Mouse (Mus musculus): ENCODE data around the gene Actrt2.

Gene Actrt2

GRCm38 (mm10) chr4:154667767-154668166 lies at the start of gene Actrt2:
Gene Actrt2 (minus strand): TSS chr4:154667867.
- DNase-seq = no peak

- DNase-seq = no peak
Measured at GRCm38 (mm10) chr4:154709391-154710107, 41.9 kb upstream of the Actrt2 start.

GRCm38 (mm10) chr4:154708811-154709210 lies 41.1 kb upstream of the Actrt2 start:
- DNase-seq = no peak

GRCm38 (mm10) chr4:154708223-154708622 lies 40.6 kb upstream of the Actrt2 start:
- no peak for DNase-seq

- no peak for DNase-seq
Measured at GRCm38 (mm10) chr4:154707521-154707920, 39.9 kb upstream of the Actrt2 start.

GRCm38 (mm10) chr4:154706442-154706841 lies 38.8 kb upstream of the Actrt2 start:
- DNase-seq = no peak

GRCm38 (mm10) chr4:154705681-154706080 lies 38.0 kb upstream of the Actrt2 start:
- DNase-seq = no peak

- no peak for DNase-seq
Measured at GRCm38 (mm10) chr4:154705056-154705455, 37.4 kb upstream of the Actrt2 start.

GRCm38 (mm10) chr4:154704591-154704990 lies 36.9 kb upstream of the Actrt2 start:
- no peak for DNase-seq

GRCm38 (mm10) chr4:154703426-154704070 lies 35.9 kb upstream of the Actrt2 start:
- no peak for DNase-seq

GRCm38 (mm10) chr4:154702931-154703330 lies 35.3 kb upstream of the Actrt2 start:
- no peak for DNase-seq

- DNase-seq = no peak
Measured at GRCm38 (mm10) chr4:154702186-154702585, 34.5 kb upstream of the Actrt2 start.

- no peak for DNase-seq
Measured at GRCm38 (mm10) chr4:154700921-154701412, 33.3 kb upstream of the Actrt2 start.

- no peak for DNase-seq
Measured at GRCm38 (mm10) chr4:154700436-154700835, 32.8 kb upstream of the Actrt2 start.

- DNase-seq = no peak
Measured at GRCm38 (mm10) chr4:154699236-154699635, 31.6 kb upstream of the Actrt2 start.

- no peak for DNase-seq
Measured at GRCm38 (mm10) chr4:154698631-154699030, 31.0 kb upstream of the Actrt2 start.

- DNase-seq = no peak
Measured at GRCm38 (mm10) chr4:154698021-154698590, 30.4 kb upstream of the Actrt2 start.

- no peak for DNase-seq
Measured at GRCm38 (mm10) chr4:154697476-154697875, 29.8 kb upstream of the Actrt2 start.

GRCm38 (mm10) chr4:154696552-154696951 lies 28.9 kb upstream of the Actrt2 start:
- no peak for DNase-seq

- no peak for DNase-seq
Measured at GRCm38 (mm10) chr4:154696146-154696545, 28.5 kb upstream of the Actrt2 start.

GRCm38 (mm10) chr4:154694361-154694760 lies 26.7 kb upstream of the Actrt2 start:
- no peak for DNase-seq

- no peak for DNase-seq
Measured at GRCm38 (mm10) chr4:154693348-154694015, 25.8 kb upstream of the Actrt2 start.

- DNase-seq = no peak
Measured at GRCm38 (mm10) chr4:154683068-154683752, 15.5 kb upstream of the Actrt2 start.
